Mouse (Mus musculus) frontal cortex, postnatal 25 days (tissue): ENCODE data around the gene Rimbp2.
A peak's percentile ranks its signal among the peaks of the same experiment; 100 is the strongest.
"Not testable (repeated sequence)": the region's sequence is repeated elsewhere in the genome, so short reads cannot be mapped to it uniquely, and the experiment has no call there.

Source experiments
- DNase-seq, 2 experiments: peaks; one replicate each; pipeline ENCODE4 v3.0.0; 2022; ENCODE audit warnings: low spot score in 2 of 2

Gene Rimbp2

DNA sequence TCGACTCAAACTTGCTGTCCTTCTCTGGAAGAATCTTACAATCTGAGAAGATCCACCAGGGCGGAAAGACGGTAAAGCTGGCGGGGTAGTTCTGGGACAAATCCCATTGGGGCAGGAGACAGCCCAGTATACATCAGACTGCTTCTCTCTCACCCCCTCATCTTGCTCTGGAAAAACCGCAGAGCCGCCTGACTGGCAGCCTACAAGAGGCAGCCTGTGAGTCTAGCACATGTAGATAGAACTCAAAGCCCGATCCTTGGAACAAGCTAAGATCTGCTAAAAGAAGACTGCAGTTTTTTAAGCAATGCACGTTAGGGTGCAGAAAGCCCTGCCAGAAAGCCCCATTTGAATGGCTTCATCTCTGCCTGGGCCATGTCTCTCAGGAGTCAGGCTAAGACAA is 207.0 kb downstream of the Rimbp2 start:
- no peak for DNase-seq

GRCm38 (mm10) chr5:128745206-128745605 is 208.1 kb downstream of the Rimbp2 start:
- no peak for DNase-seq

DNA sequence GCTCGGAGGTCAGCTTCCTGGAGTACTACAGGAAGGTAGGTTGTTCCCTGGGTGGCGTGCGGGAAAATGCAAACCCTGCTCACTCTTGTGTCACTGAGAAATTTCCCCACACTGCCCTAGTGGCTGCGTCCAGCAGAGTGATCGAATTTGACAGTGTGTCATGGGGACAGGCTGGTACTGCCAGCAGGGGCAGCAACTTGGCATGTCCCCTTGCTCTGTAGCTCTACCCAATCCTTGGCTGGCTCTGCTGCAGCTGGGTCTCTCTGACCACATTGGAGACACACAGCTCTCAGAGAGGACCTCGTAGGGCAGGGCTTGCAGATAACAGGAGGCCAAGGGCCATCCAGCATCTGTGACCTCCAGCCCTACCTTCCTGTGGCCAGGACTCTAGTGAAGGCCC is 208.9 kb downstream of the Rimbp2 start:
- no peak for DNase-seq

DNA sequence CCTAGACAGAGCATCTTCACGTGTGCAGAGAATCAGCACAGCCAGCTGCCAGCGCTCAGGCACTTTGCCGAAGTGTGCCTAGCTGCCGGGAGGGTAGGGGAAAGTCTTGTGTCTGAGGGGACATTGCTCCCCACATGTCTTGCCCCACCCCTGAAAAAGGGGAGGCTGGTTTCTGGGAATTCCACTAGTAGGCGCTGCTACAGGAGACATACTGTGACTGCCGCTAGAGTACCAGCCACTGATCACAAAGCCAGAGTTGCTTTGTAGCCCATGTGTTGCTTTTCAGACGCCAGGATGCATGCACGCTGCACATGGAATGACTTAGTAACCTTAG is 213.5 kb downstream of the Rimbp2 start:
- DNase-seq, result no peak

- DNase-seq, result no peak
Measured at GRCm38 (mm10) chr5:128739168-128739837, 214.0 kb downstream of the Rimbp2 start.

DNA sequence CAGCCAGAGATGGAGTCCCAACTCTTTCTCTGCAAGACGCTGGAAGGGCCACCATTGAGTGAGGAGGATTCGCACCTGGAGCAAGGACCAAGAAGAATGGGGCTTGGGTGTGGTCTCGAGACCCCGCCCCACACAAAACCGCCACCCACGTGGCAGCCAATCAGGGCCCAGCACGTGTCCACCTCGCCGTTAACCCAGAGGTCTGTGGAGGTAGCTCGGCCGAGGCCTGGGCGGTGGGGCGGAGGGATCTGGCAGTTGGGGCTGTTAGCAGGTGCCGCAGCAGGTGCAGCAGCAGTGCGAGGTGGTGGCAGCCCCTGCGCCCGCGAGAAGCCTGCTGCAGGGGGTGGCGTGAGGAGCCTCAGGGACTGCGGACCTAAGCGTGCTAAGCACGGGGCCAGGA is 217.4 kb downstream of the Rimbp2 start:
- DNase-seq, result no peak

- DNase-seq, result peak in 1 of 2 experiments; percentile 37
Measured at GRCm38 (mm10) chr5:128733955-128734354, 219.3 kb downstream of the Rimbp2 start.

GRCm38 (mm10) chr5:128732416-128733014 is 220.8 kb downstream of the Rimbp2 start:
- no peak for DNase-seq

GRCm38 (mm10) chr5:128730634-128731033 is 222.7 kb downstream of the Rimbp2 start:
- DNase-seq, result no peak

DNA sequence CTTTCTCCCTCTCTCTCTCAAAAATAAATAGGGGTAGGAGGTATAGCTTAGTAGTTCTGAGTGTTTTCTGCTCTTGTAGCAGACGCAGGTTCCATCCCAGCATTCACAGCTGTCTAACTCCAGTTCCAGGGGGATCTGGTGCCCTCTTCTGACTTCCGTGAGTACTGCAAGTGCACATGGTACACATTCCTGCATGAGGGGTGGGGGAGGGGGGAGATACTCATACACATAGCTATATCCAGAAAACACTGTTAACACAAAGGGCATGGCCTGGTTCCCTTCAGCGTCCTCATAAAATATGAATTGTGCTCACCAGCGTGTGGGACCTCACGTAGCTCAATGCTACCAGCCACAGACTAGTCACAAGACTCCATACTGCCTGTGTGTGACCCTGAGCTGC is 223.9 kb downstream of the Rimbp2 start:
- DNase-seq, result no peak

DNA sequence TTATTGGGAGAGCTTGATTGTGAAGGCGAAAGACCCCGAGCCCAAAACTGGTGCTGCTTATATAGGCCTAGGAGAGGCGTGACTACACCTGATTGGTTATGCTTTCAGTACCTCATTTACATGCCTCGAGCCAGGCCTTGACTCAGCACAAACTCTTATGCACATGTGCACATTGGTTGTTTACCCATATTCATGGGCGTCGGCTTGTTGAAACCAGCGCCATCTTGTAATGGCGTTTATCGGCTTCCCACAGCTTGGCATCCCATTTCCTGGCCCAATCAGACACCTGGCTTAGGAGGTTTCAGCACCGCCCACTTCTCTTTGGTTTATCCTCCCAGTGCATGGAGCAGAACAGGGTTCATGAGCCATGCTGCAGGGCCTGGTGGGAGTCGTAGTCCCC is 232.8 kb downstream of the Rimbp2 start:
- not testable (repeated sequence) for DNase-seq

- no peak for DNase-seq
Measured at GRCm38 (mm10) chr5:128715171-128715570, 238.1 kb downstream of the Rimbp2 start.

- DNase-seq, result no peak
Measured at GRCm38 (mm10) chr5:128711847-128712246, 241.4 kb downstream of the Rimbp2 start.

DNA sequence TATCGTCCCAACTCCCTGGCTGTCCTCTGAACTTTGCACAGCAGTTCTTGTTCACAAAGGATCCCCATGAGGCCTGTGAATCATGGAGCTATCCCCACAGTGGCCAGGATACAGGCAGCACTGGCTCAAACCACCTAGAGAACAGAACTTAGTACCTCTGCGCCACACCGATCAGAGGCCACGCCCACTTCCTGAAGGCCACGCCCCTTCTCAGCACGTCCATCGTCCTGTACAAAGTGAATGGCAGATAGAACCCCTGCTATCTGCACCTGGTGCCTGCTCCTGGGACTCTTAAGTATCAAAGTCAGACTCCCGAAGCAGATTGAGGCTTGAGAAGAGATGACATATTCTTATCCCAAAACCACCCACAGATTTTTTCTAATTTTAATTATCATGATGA is 242.7 kb downstream of the Rimbp2 start:
- no peak for DNase-seq

DNA sequence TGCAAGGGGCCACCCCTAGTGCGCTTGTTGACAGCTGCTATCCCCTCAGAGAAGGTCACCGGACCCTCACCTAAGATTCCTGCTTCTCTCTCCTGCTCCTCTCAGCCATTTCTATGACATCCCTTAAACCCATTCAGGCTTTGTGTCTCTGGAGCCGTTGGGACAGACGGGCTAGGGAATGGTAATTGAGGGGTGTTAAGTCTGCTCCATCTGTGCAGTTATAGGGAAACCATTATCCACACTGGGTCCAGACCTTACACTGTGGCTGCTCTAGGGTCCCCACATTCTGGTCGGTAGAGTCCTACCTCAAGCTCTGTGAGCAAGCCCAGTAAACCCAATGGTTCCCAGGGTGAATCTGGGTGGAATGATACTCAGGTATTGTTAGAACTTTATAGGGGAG is 244.4 kb downstream of the Rimbp2 start:
- DNase-seq, result no peak
